Mouse (Mus musculus) MEL (cell line): Measurements from ENCODE around the gene Susd2. TPM values are rescaled to one million over a fixed set of nuclear protein-coding genes. Genes with fewer than 3 reads are reported as not detected.

Experiments used
- DNase-seq: peaks from one replicate; pipeline ENCODE4 v3.0.0; 2011; ENCODE audit warnings: low read depth, low spot score
- H3K27ac ChIP-seq: 2 replicates; pipeline ENCODE4 v1.5.1; 2012; ENCODE audit warnings: low read depth, mild to moderate bottlenecking, control low read depth, low read length, moderate library complexity; ENCODE audit not compliant: control insufficient read depth
- H3K27me3 ChIP-seq, 2 experiments: fragments of 150-350 bp in 1 of 2; sonication (generic) in 1 of 2; 2 replicates each; pipeline ENCODE4 v1.6.1; 2012; ENCODE audit warnings: low read length in 2 of 2, mild to moderate bottlenecking in 2 of 2, improper control_type of control experiment in 1 of 2, moderate library complexity in 1 of 2; ENCODE audit not compliant: insufficient read depth in 2 of 2, control insufficient read depth in 1 of 2
- H3K36me3 ChIP-seq, 2 experiments: 2 replicates each; pipeline ENCODE4 v1.6.1; 2012 to 2014; ENCODE audit warnings: low read length in 2 of 2, improper control_type of control experiment in 1 of 2, inconsistent platforms in 1 of 2, mild to moderate bottlenecking in 1 of 2; ENCODE audit not compliant: insufficient read depth in 2 of 2, control insufficient read depth in 1 of 2
- H3K4me1 ChIP-seq, 2 experiments: fragments of 150-350 bp in 1 of 2; sonication (generic) in 1 of 2; 2 replicates each; pipeline ENCODE4 v1.6.1; 2012; ENCODE audit warnings: low read length in 2 of 2, improper control_type of control experiment in 1 of 2, mild to moderate bottlenecking in 1 of 2; ENCODE audit not compliant: insufficient read depth in 2 of 2, control insufficient read depth in 1 of 2
- H3K4me3 ChIP-seq, 2 experiments: fragments of 150-350 bp in 1 of 2; sonication (generic) in 1 of 2; 2 replicates each; pipeline ENCODE4 v1.5.1; 2012; ENCODE audit warnings: low read depth in 2 of 2, low read length in 2 of 2, mild to moderate bottlenecking in 2 of 2, moderate library complexity in 2 of 2, control low read depth in 1 of 2, improper control_type of control experiment in 1 of 2; ENCODE audit not compliant: control insufficient read depth in 1 of 2, insufficient read depth in 1 of 2
- H3K79me2 ChIP-seq: 2 replicates; pipeline ENCODE4 v1.6.1; 2012; ENCODE audit warnings: mild to moderate bottlenecking, low read length, moderate library complexity; ENCODE audit not compliant: control insufficient read depth, poor library complexity, insufficient read depth
- H3K9ac ChIP-seq: 2 replicates; pipeline ENCODE4 v1.6.1; 2012; ENCODE audit warnings: low read depth, mild to moderate bottlenecking, control low read depth, low read length, moderate library complexity; ENCODE audit not compliant: control insufficient read depth, poor library complexity, severe bottlenecking
- H3K9me3 ChIP-seq: fragments of 150-350 bp; sonication (generic); replicated peaks from 2 replicates; pipeline ENCODE4 v1.6.1; 2012; ENCODE audit warnings: mild to moderate bottlenecking, low read length, improper control_type of control experiment, moderate library complexity; ENCODE audit not compliant: insufficient read depth
- BHLHE40 ChIP-seq: IDR thresholded peaks from 2 replicates; pipeline ENCODE4 v1.6.1; 2012; ENCODE audit warnings: low read depth, mild to moderate bottlenecking, inconsistent platforms, low read length, improper control_type of control experiment, borderline replicate concordance
- CHD2 ChIP-seq: IDR thresholded peaks from 2 replicates; pipeline ENCODE4 v1.6.1; 2011; ENCODE audit warnings: low read length, improper control_type of control experiment
- CTCF ChIP-seq, 3 experiments: IDR thresholded peaks in 2 of 3; conservative IDR thresholded peaks in 1 of 3; 2 replicates each; pipeline ENCODE4 v1.5.1; 2011 to 2012; ENCODE audit warnings: low read length in 3 of 3, low read depth in 2 of 3, mild to moderate bottlenecking in 2 of 3, improper control_type of control experiment in 1 of 3, inconsistent platforms in 1 of 3, mixed read lengths in 1 of 3, moderate library complexity in 1 of 3; ENCODE audit not compliant: control insufficient read depth in 1 of 3, insufficient read depth in 1 of 3, poor library complexity in 1 of 3, severe bottlenecking in 1 of 3
- ELF1 ChIP-seq: IDR thresholded peaks from 2 replicates; pipeline ENCODE4 v1.6.1; 2014; ENCODE audit warnings: low read depth, mild to moderate bottlenecking, inconsistent platforms, low read length, improper control_type of control experiment, moderate library complexity
- EP300 ChIP-seq, 2 experiments: IDR thresholded peaks; 2 replicates each; pipeline ENCODE4 v1.6.1; 2011; ENCODE audit warnings: improper control_type of control experiment in 2 of 2, low read length in 2 of 2, low read depth in 1 of 2, mild to moderate bottlenecking in 1 of 2
- ETS1 ChIP-seq: IDR thresholded peaks from 2 replicates; pipeline ENCODE4 v1.6.1; 2012; ENCODE audit warnings: low read depth, mild to moderate bottlenecking, inconsistent platforms, low read length, improper control_type of control experiment, moderate library complexity
- GABPA ChIP-seq: IDR thresholded peaks from 2 replicates; pipeline ENCODE4 v1.6.1; 2012; ENCODE audit warnings: low read depth, mild to moderate bottlenecking, inconsistent platforms, low read length, improper control_type of control experiment, moderate library complexity
- HCFC1 ChIP-seq: IDR thresholded peaks from 2 replicates; pipeline ENCODE4 v1.6.1; 2012; ENCODE audit warnings: low read depth, mild to moderate bottlenecking, inconsistent platforms, low read length, improper control_type of control experiment, moderate library complexity
- JUND ChIP-seq: IDR thresholded peaks from 2 replicates; pipeline ENCODE4 v1.6.1; 2011; ENCODE audit warnings: low read depth, mild to moderate bottlenecking, improper control_type of control experiment, low read length
- KAT2A ChIP-seq: conservative IDR thresholded peaks from 2 replicates; pipeline ENCODE4 v1.6.1; 2012; ENCODE audit warnings: low read depth, low read length, improper control_type of control experiment, inconsistent platforms
- MAX ChIP-seq: IDR thresholded peaks from 2 replicates; pipeline ENCODE4 v1.6.1; 2011; ENCODE audit warnings: low read length, improper control_type of control experiment
- MAZ ChIP-seq: IDR thresholded peaks from 2 replicates; pipeline ENCODE4 v1.6.1; 2012; ENCODE audit warnings: low read depth, mild to moderate bottlenecking, inconsistent platforms, low read length, improper control_type of control experiment
- MEF2A ChIP-seq: IDR thresholded peaks from 2 replicates; pipeline ENCODE4 v1.6.1; 2014; ENCODE audit warnings: low read depth, mild to moderate bottlenecking, inconsistent platforms, low read length, improper control_type of control experiment; ENCODE audit not compliant: poor library complexity, insufficient replicate concordance, severe bottlenecking; ENCODE audit errors: extremely low read depth
- MXI1 ChIP-seq: IDR thresholded peaks from 2 replicates; pipeline ENCODE4 v1.6.1; 2011; ENCODE audit warnings: mild to moderate bottlenecking, low read depth, low read length, improper control_type of control experiment
- MYB ChIP-seq: IDR thresholded peaks from 2 replicates; pipeline ENCODE4 v1.6.1; 2011; ENCODE audit warnings: mild to moderate bottlenecking, low read depth, low read length, improper control_type of control experiment
- MYC ChIP-seq: IDR thresholded peaks from 2 replicates; pipeline ENCODE4 v1.6.1; 2011; ENCODE audit warnings: low read depth, mild to moderate bottlenecking, low read length, improper control_type of control experiment, moderate library complexity
- POLR2AphosphoS2 ChIP-seq: IDR thresholded peaks from 2 replicates; pipeline ENCODE4 v1.6.1; 2011; ENCODE audit warnings: low read length, improper control_type of control experiment
- POLR2AphosphoS5 ChIP-seq: IDR thresholded peaks from 2 replicates; pipeline ENCODE4 v1.6.1; 2012; ENCODE audit warnings: low read depth, borderline replicate concordance, mild to moderate bottlenecking, inconsistent platforms, low read length, moderate library complexity, mixed read lengths
- SIN3A ChIP-seq: IDR thresholded peaks from 2 replicates; pipeline ENCODE4 v1.6.1; 2012; ENCODE audit warnings: low read length, improper control_type of control experiment, inconsistent platforms
- SMC3 ChIP-seq: IDR thresholded peaks from 2 replicates; pipeline ENCODE4 v1.6.1; 2011; ENCODE audit warnings: low read depth, low read length, improper control_type of control experiment
- TAL1 ChIP-seq: IDR thresholded peaks from 2 replicates; pipeline ENCODE4 v1.6.1; 2012; ENCODE audit warnings: mild to moderate bottlenecking, inconsistent platforms, low read length, moderate library complexity, mixed read lengths
- TCF12 ChIP-seq: IDR thresholded peaks from 2 replicates; pipeline ENCODE4 v1.6.1; 2014; ENCODE audit warnings: low read depth, mild to moderate bottlenecking, inconsistent platforms, low read length, improper control_type of control experiment, moderate library complexity
- ZNF384 ChIP-seq: IDR thresholded peaks from 2 replicates; pipeline ENCODE4 v1.6.1; 2012; ENCODE audit warnings: low read depth, mild to moderate bottlenecking, inconsistent platforms, low read length, improper control_type of control experiment
- polyA plus RNA-seq, 2 experiments: library from polyadenylated mRNA; stranded (reverse) in 1 of 2; unstranded in 1 of 2; fragments of >175 nt in 1 of 2; fragments of >200 nt in 1 of 2; gene quantifications; 2 replicates each; pipeline versions ENCODE4 v1.2.1 to v1.2.4; 2012; ENCODE audit warnings: low replicate concordance in 2 of 2, low read depth in 1 of 2; ENCODE audit not compliant: insufficient read length in 2 of 2, insufficient read depth in 1 of 2, missing spikeins in 1 of 2
- total RNA-seq: library from RNA; depleted of rRNA; stranded (reverse); fragments of 300-350 nt; gene quantifications from 2 replicates; pipeline ENCODE4 v1.2.3, GENCODE M21; 2012

The Susd2 gene
- total and polyA plus RNA-seq, 3 experiments, result 0.12 to 0.15 TPM; not detected in 1

DNA sequence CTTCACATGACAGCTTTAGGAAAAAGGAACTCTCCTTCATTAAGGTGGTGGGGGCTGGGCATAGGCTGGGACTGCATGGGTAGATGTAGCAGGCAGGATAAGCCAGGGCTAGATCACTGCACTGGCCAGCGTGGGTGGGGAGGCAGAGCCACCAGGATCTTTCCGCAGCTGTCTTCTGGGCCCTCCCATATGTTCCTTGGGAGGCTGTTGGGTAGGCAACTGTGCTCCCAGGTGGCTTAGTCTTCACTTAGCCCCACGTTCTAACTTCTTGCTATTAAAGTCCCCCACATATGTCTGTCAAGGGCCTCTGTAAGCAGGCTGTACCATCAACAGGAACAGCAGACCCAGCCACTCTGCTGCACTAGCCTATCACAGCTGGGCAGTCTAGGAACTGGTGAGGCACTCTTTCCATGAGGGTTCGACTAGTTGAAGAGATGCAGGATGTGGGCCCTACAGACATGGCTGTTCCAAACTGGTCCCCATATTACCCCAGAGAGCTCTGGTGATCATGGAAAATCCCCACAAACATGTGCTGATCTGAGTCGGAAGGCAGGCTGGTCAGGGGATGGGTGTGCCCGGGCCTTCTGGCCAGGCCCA, 6.6 kb upstream of the Susd2 start:
- Histone ChIP-seq H3K4me1 (no peaks in the 10 kb centered on the region), H3K36me3 (peaks cover 0 to 3% of the 10 kb centered on the region in 2 experiments; a peak in 1 of 4 replicates)

DNA sequence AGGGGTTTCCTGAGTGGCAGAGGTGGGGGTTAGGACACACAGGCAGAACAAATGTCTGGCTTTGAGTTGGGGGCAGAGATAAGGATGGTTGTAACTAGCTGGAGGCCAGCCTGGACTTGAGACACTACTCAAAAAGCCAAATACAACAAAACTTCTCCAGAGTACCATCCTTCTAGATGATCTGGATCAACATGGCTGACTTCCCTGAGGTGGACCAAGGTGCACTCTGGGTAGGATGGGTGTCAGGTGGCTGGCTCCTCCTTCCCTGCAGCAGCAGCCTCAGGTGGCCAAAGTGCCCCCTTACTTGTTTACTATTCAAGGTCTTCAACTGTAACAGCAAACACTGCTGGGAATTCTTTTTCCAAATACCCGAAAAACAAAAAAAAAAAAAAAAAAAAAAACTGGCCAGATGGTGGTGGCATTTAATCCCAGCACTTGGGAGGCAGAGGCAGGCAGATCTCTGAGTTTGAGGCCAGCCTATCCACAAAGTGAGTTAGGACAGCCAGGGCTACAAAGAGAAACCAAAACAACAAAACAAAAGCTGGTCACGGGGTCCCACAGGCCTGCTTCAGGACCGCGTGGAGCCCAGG, 5.7 kb upstream of the Susd2 start:
- Histone ChIP-seq H3K4me1 (no peaks in the 10 kb centered on the region), H3K27ac (no peak overlapping the region), H3K27me3 (no peaks in the 10 kb centered on the region), H3K36me3 (peaks cover 0 to 3% of the 10 kb centered on the region in 2 experiments; a peak in 1 of 4 replicates), H3K9ac (no peak overlapping the region), H3K79me2 (no peaks in the 10 kb centered on the region), H3K4me3 (no peak overlapping the region), H3K9me3 (no peaks in the 10 kb centered on the region)
- no peak for DNase-seq
- TF ChIP-seq CTCF (IDR thresholded peaks at IDR 0.05 in 2 of 3, conservative IDR thresholded peaks at IDR 0.05 in 1 of 3; ENCODE audit: control insufficient read depth in 1 of 3, insufficient read depth in 1 of 3, low read depth in 2 of 3, low read length in 3 of 3, poor library complexity in 1 of 3, severe bottlenecking in 1 of 3) (no peak), MYC (no peak), ELF1 (no peak), HCFC1 (no peak), SIN3A (no peak), JUND (no peak), MAZ (no peak), GABPA (no peak), MEF2A (no peak), KAT2A (no peak), POLR2AphosphoS5 (no peak), MYB (no peak), TAL1 (no peak), ZNF384 (no peak), BHLHE40 (no peak), ETS1 (no peak), EP300 (IDR thresholded peaks at IDR 0.05; ENCODE audit: low read depth in 1 of 2, low read length in 2 of 2) (no peak), MAX (no peak)

More for the DNA sequence above, 6.6 kb upstream of the Susd2 start:
- H3K9ac ChIP-seq, result no peak overlapping the region
- H3K4me3 ChIP-seq, result no peak overlapping the region
- H3K27ac ChIP-seq, result no peak overlapping the region
- H3K79me2 ChIP-seq, result no peaks in the 10 kb centered on the region
- H3K9me3 ChIP-seq, result no peaks in the 10 kb centered on the region
- H3K27me3 ChIP-seq, result no peaks in the 10 kb centered on the region
- no peak for DNase-seq
- no peak for TF ChIP-seq EP300 (IDR thresholded peaks at IDR 0.05; ENCODE audit: low read depth in 1 of 2, low read length in 2 of 2)
- no peak for TF ChIP-seq MXI1
- no peak for TF ChIP-seq SMC3
- TF ChIP-seq CHD2, result no peak
- no peak for TF ChIP-seq POLR2AphosphoS2
- no peak for TF ChIP-seq HCFC1
- TF ChIP-seq TCF12, result no peak
